Mouse (Mus musculus) olfactory bulb, adult 2 months (tissue): ENCODE measurements at regions not wholly inside any gene's neighbourhood (a gene's known extent, or its start where the extent isn't known, plus 50 kb on each side); places are given as distances from the start of the nearest gene placed in this dataset.

Experiments
- CTCF ChIP-seq: fragments of 200-500 bp; IDR thresholded peaks from 2 replicates; pipeline ENCODE4 v1.5.1; 2012; ENCODE audit warnings: low read depth, mild to moderate bottlenecking, low read length, moderate library complexity; ENCODE audit not compliant: insufficient read depth
- POLR2A ChIP-seq: fragments of 200-500 bp; IDR thresholded peaks from 2 replicates; pipeline ENCODE4 v1.6.1; 2012; ENCODE audit warnings: mild to moderate bottlenecking, low read depth, low read length, moderate library complexity; ENCODE audit not compliant: insufficient read depth

DNA sequence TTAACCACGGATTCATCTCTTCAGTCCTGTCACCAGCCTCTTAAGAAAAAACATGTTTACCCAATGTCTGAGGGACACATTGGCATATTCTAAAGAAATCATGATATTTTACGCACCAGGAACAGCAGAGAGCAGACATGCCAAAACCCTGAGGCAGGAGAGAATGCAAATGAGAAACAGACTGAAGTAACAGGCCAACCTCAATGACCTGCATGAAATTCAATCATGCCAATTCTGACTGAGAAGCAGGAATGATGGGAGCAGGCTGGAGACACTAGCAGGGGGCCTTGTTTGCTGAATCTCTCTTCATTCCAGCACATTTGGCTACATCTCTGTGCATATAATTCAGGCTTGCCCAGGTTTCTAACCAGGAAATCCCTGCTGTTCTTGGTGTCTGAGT is 529.2 kb upstream of the Lcorl start:
- no peak for TF ChIP-seq CTCF
- no peak for TF ChIP-seq POLR2A
